7 mouse cellular contexts compared by ENCODE assay signal in the genomic region with DNA sequence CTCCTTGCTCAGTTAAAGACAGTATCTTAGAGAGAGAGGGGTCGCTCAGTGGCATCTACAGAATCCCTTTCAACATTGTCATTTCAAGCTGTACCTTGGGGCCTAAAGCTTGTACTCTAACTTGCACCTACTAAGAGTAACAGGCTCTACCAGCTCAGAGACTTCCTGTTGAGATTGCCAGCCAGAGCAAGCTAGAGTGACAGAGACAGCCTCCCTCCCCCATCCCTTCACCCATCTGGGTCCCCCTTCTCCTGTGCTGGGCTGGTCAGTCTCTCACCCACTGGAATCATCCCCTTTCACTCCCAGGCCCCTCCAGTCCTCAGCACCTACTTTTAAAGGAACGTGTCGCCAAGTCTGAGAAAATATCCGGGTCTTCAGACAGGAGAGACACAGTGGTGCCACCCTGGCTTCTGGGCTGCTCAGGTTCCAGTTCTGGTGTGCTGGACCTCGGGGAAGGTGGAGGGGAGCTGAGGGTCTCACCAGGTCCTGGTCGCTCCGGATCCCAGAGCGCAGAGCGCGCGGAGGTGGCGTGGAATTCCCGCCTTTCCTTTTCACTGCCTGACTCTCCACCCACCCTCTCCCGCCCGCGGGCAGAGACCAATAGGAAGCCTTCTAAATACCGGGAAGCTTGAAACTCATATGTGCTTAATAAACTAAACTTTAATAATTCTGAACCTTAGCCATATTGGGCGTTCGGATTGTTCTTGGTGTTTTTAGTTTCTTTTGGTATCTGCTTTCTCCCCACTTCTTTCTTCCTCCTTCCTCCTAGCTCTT. TPM values are rescaled to one million over a fixed set of nuclear protein-coding genes. Genes with fewer than 3 reads are reported as not detected.
A peak's percentile ranks its signal among the peaks of the same experiment; 100 is the strongest.
DNase-seq lines count a peak whose midpoint lies in the region; ATAC-seq and TF ChIP-seq lines count a peak whose summit lies in the region.
"Not testable (repeated sequence)": the region's sequence is repeated elsewhere in the genome, so short reads cannot be mapped to it uniquely, and the experiment has no call there.

No protein-coding gene starts in this region.

- TF ChIP-seq CTCF in liver, embryonic 14.5 days (IDR thresholded peaks at IDR 0.05; ENCODE audit: low read depth); spleen, adult 2 months (IDR thresholded peaks at IDR 0.05; ENCODE audit: extremely low read depth, insufficient read depth, insufficient read length, insufficient replicate concordance): not testable (repeated sequence)

- peak; percentile 75 for ATAC-seq in forebrain, embryonic 11.5 days (replicated peaks; ENCODE audit: low FRiP score)
- ATAC-seq in heart, embryonic 16.5 days (replicated peaks; ENCODE audit: extremely low read depth, insufficient read depth, low FRiP score): peak; percentile 81
- peak; percentile 91 for ATAC-seq in kidney, embryonic 14.5 days (ENCODE audit: low FRiP score, low TSS enrichment)
- peak; percentile 71; the same call in 1 of the 2 replicates for ATAC-seq in liver, embryonic 14.5 days (ENCODE audit: insufficient read depth)
- peak; percentile 53; the same call in 1 of the 2 replicates for ATAC-seq in midbrain, embryonic 13.5 days

- TF ChIP-seq EP300 in liver, embryonic 14.5 days (IDR thresholded peaks at IDR 0.05; ENCODE audit: low read depth): not testable (repeated sequence)

- not testable (repeated sequence) for H3K36me3 ChIP-seq in forebrain, embryonic 11.5 days (ENCODE audit: control insufficient read depth, insufficient read depth, low read length); heart, embryonic 16.5 days (ENCODE audit: control insufficient read depth, insufficient read depth); kidney, embryonic 14.5 days (ENCODE audit: control insufficient read depth, insufficient read depth, low read length); liver, embryonic 14.5 days (replicated peaks; ENCODE audit: control insufficient read depth, insufficient read depth, low read depth); midbrain, embryonic 13.5 days; spleen, adult 2 months (ENCODE audit: control insufficient read depth, insufficient read depth, low read length)

- peak overlapping the region; percentile 65 for H3K4me2 ChIP-seq in forebrain, embryonic 11.5 days (ENCODE audit: low read depth, low read length, severe bottlenecking)
- peak overlapping the region; percentile 91 for H3K4me2 ChIP-seq in heart, embryonic 16.5 days (ENCODE audit: low read depth, low read length)
- H3K4me2 ChIP-seq in kidney, embryonic 14.5 days (replicated peaks; ENCODE audit: low read depth, low read length): peak overlapping the region; percentile 64
- peak overlapping the region; percentile 72 for H3K4me2 ChIP-seq in liver, embryonic 14.5 days (ENCODE audit: low read depth)
- peak overlapping the region; percentile 58 for H3K4me2 ChIP-seq in midbrain, embryonic 13.5 days (replicated peaks)

- WGBS in forebrain, embryonic 11.5 days: 22% methylated on average over 19 of the region's 19 CpGs
- 12% methylated on average over 19 of the region's 19 CpGs for WGBS in heart, embryonic 16.5 days
- 11% methylated on average over 19 of the region's 19 CpGs for WGBS in kidney, embryonic 14.5 days
- 14% methylated on average over 19 of the region's 19 CpGs for WGBS in liver, embryonic 14.5 days (ENCODE audit: insufficient replicate concordance)
- 19% methylated on average over 19 of the region's 19 CpGs for WGBS in midbrain, embryonic 13.5 days
- 9% methylated on average over 19 of the region's 19 CpGs for WGBS in spleen, adult 2 months

- peak overlapping the region; percentile 59 for H3K9ac ChIP-seq in forebrain, embryonic 11.5 days (ENCODE audit: low read length)
- H3K9ac ChIP-seq in heart, embryonic 16.5 days (ENCODE audit: low read length): peak overlapping the region; percentile 87
- H3K9ac ChIP-seq in kidney, embryonic 14.5 days (ENCODE audit: low read depth, low read length): peak overlapping the region; percentile 25
- H3K9ac ChIP-seq in liver, embryonic 14.5 days (replicated peaks): peak overlapping the region; percentile 58
- H3K9ac ChIP-seq in midbrain, embryonic 13.5 days (replicated peaks): peak overlapping the region; percentile 52

- H3K27ac ChIP-seq in forebrain, embryonic 11.5 days (ENCODE audit: low read depth, low read length); kidney, embryonic 14.5 days (ENCODE audit: low read depth, low read length); liver, embryonic 14.5 days; midbrain, embryonic 13.5 days: not testable (repeated sequence)
- peak overlapping the region; percentile 94 for H3K27ac ChIP-seq in heart, embryonic 16.5 days (ENCODE audit: low read length)
- H3K27ac ChIP-seq in spleen, adult 2 months (ENCODE audit: insufficient read depth, low read length): peak overlapping the region; percentile 53

- peak overlapping the region; percentile 26 for H3K4me3 ChIP-seq in forebrain, embryonic 11.5 days (ENCODE audit: low read depth, low read length)
- peak overlapping the region; percentile 77 for H3K4me3 ChIP-seq in heart, embryonic 16.5 days (ENCODE audit: low read length)
- peak overlapping the region; percentile 39 for H3K4me3 ChIP-seq in kidney, embryonic 14.5 days (ENCODE audit: low read length)
- H3K4me3 ChIP-seq in liver, embryonic 14.5 days (ENCODE audit: insufficient read depth in 1 of 2, low read depth in 2 of 2, low read length in 2 of 2): peak overlapping the region; percentile 58 to 82
- H3K4me3 ChIP-seq in midbrain, embryonic 13.5 days (replicated peaks): peak overlapping the region; percentile 34
- peak overlapping the region; percentile 66 for H3K4me3 ChIP-seq in spleen, adult 2 months (ENCODE audit: extremely low read depth, insufficient read depth, insufficient read length)

- DNase-seq in adrenal gland, postnatal 36 days: peak; percentile 62 to 70
- DNase-seq in forebrain, embryonic 11.5 days (ENCODE audit: low spot score): peak; percentile 76
- DNase-seq in liver, embryonic 14.5 days (ENCODE audit: low read depth in 3 of 3, low spot score in 3 of 3): peak in 1 of 3 experiments; percentile 19
- peak in 1 of 2 experiments; percentile 14 for DNase-seq in spleen, adult 2 months (ENCODE audit: low read depth in 1 of 2, low spot score in 2 of 2)

- not testable (repeated sequence) for H3K27me3 ChIP-seq in forebrain, embryonic 11.5 days (ENCODE audit: control insufficient read depth, insufficient read depth, low read length); heart, embryonic 16.5 days (ENCODE audit: control insufficient read depth, insufficient read depth, low read length); kidney, embryonic 14.5 days (ENCODE audit: control insufficient read depth, insufficient read depth, low read length); liver, embryonic 14.5 days (ENCODE audit: control insufficient read depth, insufficient read depth, low read length); spleen, adult 2 months (ENCODE audit: control insufficient read depth, insufficient read depth, low read length)
- H3K27me3 ChIP-seq in midbrain, embryonic 13.5 days: peaks cover 22% of the 10 kb centered on the region; the same call in 1 of the 2 replicates

- H3K4me1 ChIP-seq in forebrain, embryonic 11.5 days (replicated peaks; ENCODE audit: control insufficient read depth, insufficient read depth, low read length); kidney, embryonic 14.5 days (ENCODE audit: control insufficient read depth, insufficient read depth, low read length); liver, embryonic 14.5 days (replicated peaks; ENCODE audit: control insufficient read depth in 2 of 2, insufficient read depth in 2 of 2, low read length in 1 of 2); spleen, adult 2 months (ENCODE audit: control insufficient read depth, insufficient read depth, insufficient read length): not testable (repeated sequence)
- peaks cover 17% of the 10 kb centered on the region for H3K4me1 ChIP-seq in heart, embryonic 16.5 days (ENCODE audit: control insufficient read depth, insufficient read depth, low read length)
- H3K4me1 ChIP-seq in midbrain, embryonic 13.5 days (replicated peaks): peaks cover 17% of the 10 kb centered on the region

- not testable (repeated sequence) for TF ChIP-seq POLR2A in spleen, adult 2 months (IDR thresholded peaks at IDR 0.05; ENCODE audit: low read depth, low read length)

- H3K9me3 ChIP-seq in forebrain, embryonic 11.5 days (ENCODE audit: control insufficient read depth, low read length); heart, embryonic 16.5 days (replicated peaks; ENCODE audit: control insufficient read depth, low read length); kidney, embryonic 14.5 days (ENCODE audit: control insufficient read depth, low read length); liver, embryonic 14.5 days (ENCODE audit: control insufficient read depth, low read length); midbrain, embryonic 13.5 days: not testable (repeated sequence)

RNA-seq across cellular contexts. Expression of gene Slfn9, which starts 0.8 kb away (rescaled TPM):
- total RNA-seq in adrenal gland, postnatal 36 days (2021): 10 to 100 TPM in 1 of 2 experiments, 1 to 10 TPM in 1; 8.1 to 11.2 TPM
- polyA plus RNA-seq in forebrain, embryonic 11.5 days (2014; fragmentation: Nextera tagmentation; extraction: Ambion mirVana): 9.3 and 9.8 TPM in 2 replicates
- polyA plus RNA-seq in heart, embryonic 16.5 days (2015; fragmentation: Nextera tagmentation; extraction: Ambion mirVana): 11.9 and 13.1 TPM in 2 replicates
- 11.6 and 18.6 TPM in 2 replicates for polyA plus RNA-seq in kidney, embryonic 14.5 days (2014; fragmentation: Nextera tagmentation; extraction: Ambion mirVana)
- polyA plus RNA-seq in liver, embryonic 14.5 days (2012; rRNA removed): 1.8 and 3.8 TPM in 2 replicates
- polyA plus RNA-seq in liver, embryonic 14.5 days (2014; fragmentation: Nextera tagmentation; extraction: Ambion mirVana): 5.6 and 5.7 TPM in 2 replicates
- polyA plus RNA-seq in midbrain, embryonic 13.5 days (2015; fragmentation: Nextera tagmentation; extraction: Ambion mirVana): 3.7 TPM in 2 replicates
- polyA plus RNA-seq in spleen, adult 2 months (2012; rRNA removed): 1.5 and 1.6 TPM in 2 replicates

RNA-seq across cellular contexts. Expression of gene Slfn8, which starts 29.8 kb away (rescaled TPM):
- total RNA-seq in adrenal gland, postnatal 36 days (2021): 1 to 10 TPM; 1.5 to 2.5 TPM
- polyA plus RNA-seq in forebrain, embryonic 11.5 days (2014; fragmentation: Nextera tagmentation; extraction: Ambion mirVana): 0.15 and 0.16 TPM in 2 replicates
- polyA plus RNA-seq in heart, embryonic 16.5 days (2015; fragmentation: Nextera tagmentation; extraction: Ambion mirVana): 0.69 and 1.6 TPM in 2 replicates
- 0.17 and 0.41 TPM in 2 replicates for polyA plus RNA-seq in kidney, embryonic 14.5 days (2014; fragmentation: Nextera tagmentation; extraction: Ambion mirVana)
- polyA plus RNA-seq in liver, embryonic 14.5 days (2012; rRNA removed): 0.09 and 0.18 TPM in 2 replicates
- polyA plus RNA-seq in liver, embryonic 14.5 days (2014; fragmentation: Nextera tagmentation; extraction: Ambion mirVana): 0.22 and 0.37 TPM in 2 replicates
- polyA plus RNA-seq in midbrain, embryonic 13.5 days (2015; fragmentation: Nextera tagmentation; extraction: Ambion mirVana): 0.06 and 0.31 TPM in 2 replicates
- 3.4 and 3.5 TPM in 2 replicates for polyA plus RNA-seq in spleen, adult 2 months (2012; rRNA removed)

RNA-seq across cellular contexts. Expression of gene Slfn5, which starts 39.6 kb away (rescaled TPM):
- 10 to 100 TPM; 30.9 to 39.7 TPM for total RNA-seq in adrenal gland, postnatal 36 days (2021)
- polyA plus RNA-seq in forebrain, embryonic 11.5 days (2014; fragmentation: Nextera tagmentation; extraction: Ambion mirVana): 0.28 and 0.40 TPM in 2 replicates
- 6.1 and 7.7 TPM in 2 replicates for polyA plus RNA-seq in heart, embryonic 16.5 days (2015; fragmentation: Nextera tagmentation; extraction: Ambion mirVana)
- polyA plus RNA-seq in kidney, embryonic 14.5 days (2014; fragmentation: Nextera tagmentation; extraction: Ambion mirVana): 6.0 and 8.0 TPM in 2 replicates
- 0.31 and 0.54 TPM in 2 replicates for polyA plus RNA-seq in liver, embryonic 14.5 days (2012; rRNA removed)
- 0.81 and 0.84 TPM in 2 replicates for polyA plus RNA-seq in liver, embryonic 14.5 days (2014; fragmentation: Nextera tagmentation; extraction: Ambion mirVana)
- 0.57 and 0.93 TPM in 2 replicates for polyA plus RNA-seq in midbrain, embryonic 13.5 days (2015; fragmentation: Nextera tagmentation; extraction: Ambion mirVana)
- polyA plus RNA-seq in spleen, adult 2 months (2012; rRNA removed): 3.1 and 3.4 TPM in 2 replicates

Comparison
In these comparisons a context has a peak if more than half of its experiments do, and no peak if none do; other contexts are left out.
1. H3K4me3 ChIP-seq: peak in every context shown above with its lines; median percentile 77 in heart, embryonic 16.5 days; 70 in liver, embryonic 14.5 days; 66 in spleen, adult 2 months; 39 in kidney, embryonic 14.5 days; 34 in midbrain, embryonic 13.5 days; 26 in forebrain, embryonic 11.5 days.
2. H3K9ac ChIP-seq: peak in every context shown above with its lines; median percentile 87 in heart, embryonic 16.5 days; 59 in forebrain, embryonic 11.5 days; 58 in liver, embryonic 14.5 days; 52 in midbrain, embryonic 13.5 days; 25 in kidney, embryonic 14.5 days.